Mouse (Mus musculus) left cerebral cortex, adult 2 months (tissue): ENCODE measurements around the gene Glb1. TPM values are rescaled to one million over a fixed set of nuclear protein-coding genes. Genes with fewer than 3 reads are reported as not detected.

Source experiments
- DNase-seq, 2 experiments: peaks; one replicate each; pipeline ENCODE4 v3.0.0; 2021 to 2022; ENCODE audit warnings: low spot score in 2 of 2, mixed read lengths in 1 of 2; ENCODE audit errors: extremely low spot score in 1 of 2
- H3K27ac ChIP-seq: fragments of 200-600 bp; 2 replicates; pipeline ENCODE4 v1.8.1; 2022
- H3K4me3 ChIP-seq: fragments of 200-600 bp; 2 replicates; pipeline ENCODE4 v1.8.1; 2022
- CTCF ChIP-seq: fragments of 200-600 bp; IDR thresholded peaks from 2 replicates; pipeline ENCODE4 v1.8.1; 2022; ENCODE audit warnings: antibody characterized with exemption, mild to moderate bottlenecking, moderate library complexity
- intact Hi-C: fragments of 180-260 bp; cut with DNase I; formaldehyde crosslinking; loops from one replicate; pipeline ENCODE4 v1.15.1; 2025
- total RNA-seq, 2 experiments: library from RNA; stranded (reverse); gene quantifications; 2 replicates each; pipeline ENCODE4 v1.2.3; 2021

The Glb1 gene
- total RNA-seq, 2 experiments from 2014 or later, result 24.5 to 24.7 TPM

- TF ChIP-seq CTCF, result no peak
- H3K27ac ChIP-seq, result peak overlapping the region; percentile 97
- intact Hi-C loops, result no loop called here
- H3K4me3 ChIP-seq, result peak overlapping the region; percentile 97
- DNase-seq, result no peak
Observed at GRCm38 (mm10) chr9:114400588-114400948, 308 bp upstream of the Glb1 start.

- TF ChIP-seq CTCF, result peak; percentile 25; the same call in 1 of the 2 replicates
- Histone ChIP-seq H3K27ac (peak overlapping the region; percentile 97), H3K4me3 (peak overlapping the region; percentile 97)
- DNase-seq, result no peak
- intact Hi-C loops, result no loop called here
Observed at GRCm38 (mm10) chr9:114401685-114402080, 807 bp downstream of the Glb1 start.

GRCm38 (mm10) chr9:114407676-114408075 is 6.8 kb downstream of the Glb1 start:
- intact Hi-C loops, result no loop called here
- Histone ChIP-seq H3K27ac (no peak overlapping the region), H3K4me3 (no peak overlapping the region)
- no peak for DNase-seq
- no peak for TF ChIP-seq CTCF

- intact Hi-C loops, result no loop called here
- no peak overlapping the region for H3K27ac ChIP-seq
- no peak for DNase-seq
- H3K4me3 ChIP-seq, result no peak overlapping the region
- TF ChIP-seq CTCF, result no peak
Observed at GRCm38 (mm10) chr9:114410313-114410862, 9.5 kb downstream of the Glb1 start.

- no peak overlapping the region for H3K4me3 ChIP-seq
- DNase-seq, result no peak
- TF ChIP-seq CTCF, result no peak; the same call in 1 of the 2 replicates
- H3K27ac ChIP-seq, result no peak overlapping the region
- intact Hi-C loops, result no loop called here
Observed at GRCm38 (mm10) chr9:114411295-114411694, 10.4 kb downstream of the Glb1 start.

- intact Hi-C loops, result no loop called here
- H3K4me3 ChIP-seq, result no peak overlapping the region
- H3K27ac ChIP-seq, result no peak overlapping the region
- TF ChIP-seq CTCF, result no peak
- DNase-seq, result no peak
Observed at GRCm38 (mm10) chr9:114412406-114412805, 11.5 kb downstream of the Glb1 start.

GRCm38 (mm10) chr9:114413866-114414265 is 13.0 kb downstream of the Glb1 start:
- intact Hi-C loops, result no loop called here
- Histone ChIP-seq H3K27ac (no peak overlapping the region), H3K4me3 (no peak overlapping the region)
- no peak for DNase-seq
- no peak for TF ChIP-seq CTCF

- intact Hi-C loops, result loop anchor here (1.0 to 5.0 kb wide), 2 partner anchors 83 to 167 kb away; no protein-coding TSS in a partner anchor
- no peak overlapping the region for H3K27ac ChIP-seq
- peak; percentile 31 to 32 for DNase-seq
- peak; percentile 100 for TF ChIP-seq CTCF
- no peak overlapping the region for H3K4me3 ChIP-seq
Observed at GRCm38 (mm10) chr9:114415701-114416100, 14.8 kb downstream of the Glb1 start.

- TF ChIP-seq CTCF, result no peak
- intact Hi-C loops, result loop anchor here (5.0 kb wide), 1 partner anchor 165 kb away; no protein-coding TSS in a partner anchor
- Histone ChIP-seq H3K27ac (no peak overlapping the region), H3K4me3 (no peak overlapping the region)
- no peak for DNase-seq
Observed at GRCm38 (mm10) chr9:114416646-114417517, 16.0 kb downstream of the Glb1 start.

- DNase-seq, result peak in 1 of 2 experiments; percentile 19
- Histone ChIP-seq H3K4me3 (no peak overlapping the region), H3K27ac (no peak overlapping the region)
- intact Hi-C loops, result loop anchor here (5.0 kb wide), 1 partner anchor 164 kb away; no protein-coding TSS in a partner anchor
- peak; percentile 54 for TF ChIP-seq CTCF
Observed at GRCm38 (mm10) chr9:114418187-114418586, 17.3 kb downstream of the Glb1 start.

- Histone ChIP-seq H3K4me3 (no peak overlapping the region), H3K27ac (no peak overlapping the region)
- no peak for DNase-seq
- no peak for TF ChIP-seq CTCF
- intact Hi-C loops, result no loop called here
Observed at GRCm38 (mm10) chr9:114420443-114420842, 19.6 kb downstream of the Glb1 start.

- Histone ChIP-seq H3K27ac (no peak overlapping the region), H3K4me3 (no peak overlapping the region)
- intact Hi-C loops, result no loop called here
- no peak for DNase-seq
- TF ChIP-seq CTCF, result peak; percentile 10
Observed at GRCm38 (mm10) chr9:114421045-114421444, 20.2 kb downstream of the Glb1 start.
